Mouse (Mus musculus) brown adipose tissue, adult 24 weeks (tissue): ENCODE measurements around the gene Nfic. TPM values are rescaled to one million over a fixed set of nuclear protein-coding genes. Genes with fewer than 3 reads are reported as not detected.

Experiments
- H3K27ac ChIP-seq: fragments of 200-500 bp; replicated peaks from 2 replicates; pipeline ENCODE4 v1.5.1; 2012; ENCODE audit warnings: low read depth, mild to moderate bottlenecking, low read length
- H3K4me1 ChIP-seq: fragments of 200-500 bp; 2 replicates; pipeline ENCODE4 v1.6.1; 2012; ENCODE audit warnings: low read length, mixed read lengths; ENCODE audit not compliant: control insufficient read depth, insufficient read depth, insufficient read length
- H3K4me3 ChIP-seq: fragments of 200-500 bp; 2 replicates; pipeline ENCODE4 v1.5.1; 2012; ENCODE audit warnings: low read depth, mild to moderate bottlenecking, low read length, moderate library complexity; ENCODE audit not compliant: insufficient read depth
- polyA plus RNA-seq: library from polyadenylated mRNA; stranded (reverse); fragments of >200 nt; gene quantifications from 2 replicates; pipeline ENCODE4 v1.2.4, GENCODE M21; 2012; ENCODE audit not compliant: missing spikeins, insufficient read depth, insufficient read length

The Nfic gene
- polyA plus RNA-seq, 1 experiment: 42.9 TPM

DNA sequence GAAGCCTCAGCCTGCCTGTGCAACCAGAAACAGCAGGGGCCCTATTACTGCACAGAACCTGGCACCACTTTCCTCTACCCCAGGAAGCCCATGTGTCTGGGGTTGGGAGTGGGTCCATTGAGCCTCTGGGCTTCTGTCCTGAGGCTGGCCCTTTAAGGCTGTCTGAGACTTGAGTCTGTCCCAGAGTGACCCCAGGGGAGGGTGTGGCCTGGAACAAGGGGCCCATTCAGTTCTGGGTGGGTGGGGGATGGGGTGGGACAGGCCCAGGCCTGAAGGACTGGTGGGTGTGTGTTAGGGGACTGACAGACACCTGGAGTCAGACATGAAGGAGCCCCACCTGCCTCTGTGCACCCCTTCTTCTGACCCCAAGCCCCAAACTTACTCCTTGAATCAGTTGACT lies 40.8 kb downstream of the Nfic start:
- peak overlapping the region; percentile 93 for H3K27ac ChIP-seq
- H3K4me3 ChIP-seq: no peak overlapping the region
- H3K4me1 ChIP-seq: peaks cover 72% of the 10 kb centered on the region

DNA sequence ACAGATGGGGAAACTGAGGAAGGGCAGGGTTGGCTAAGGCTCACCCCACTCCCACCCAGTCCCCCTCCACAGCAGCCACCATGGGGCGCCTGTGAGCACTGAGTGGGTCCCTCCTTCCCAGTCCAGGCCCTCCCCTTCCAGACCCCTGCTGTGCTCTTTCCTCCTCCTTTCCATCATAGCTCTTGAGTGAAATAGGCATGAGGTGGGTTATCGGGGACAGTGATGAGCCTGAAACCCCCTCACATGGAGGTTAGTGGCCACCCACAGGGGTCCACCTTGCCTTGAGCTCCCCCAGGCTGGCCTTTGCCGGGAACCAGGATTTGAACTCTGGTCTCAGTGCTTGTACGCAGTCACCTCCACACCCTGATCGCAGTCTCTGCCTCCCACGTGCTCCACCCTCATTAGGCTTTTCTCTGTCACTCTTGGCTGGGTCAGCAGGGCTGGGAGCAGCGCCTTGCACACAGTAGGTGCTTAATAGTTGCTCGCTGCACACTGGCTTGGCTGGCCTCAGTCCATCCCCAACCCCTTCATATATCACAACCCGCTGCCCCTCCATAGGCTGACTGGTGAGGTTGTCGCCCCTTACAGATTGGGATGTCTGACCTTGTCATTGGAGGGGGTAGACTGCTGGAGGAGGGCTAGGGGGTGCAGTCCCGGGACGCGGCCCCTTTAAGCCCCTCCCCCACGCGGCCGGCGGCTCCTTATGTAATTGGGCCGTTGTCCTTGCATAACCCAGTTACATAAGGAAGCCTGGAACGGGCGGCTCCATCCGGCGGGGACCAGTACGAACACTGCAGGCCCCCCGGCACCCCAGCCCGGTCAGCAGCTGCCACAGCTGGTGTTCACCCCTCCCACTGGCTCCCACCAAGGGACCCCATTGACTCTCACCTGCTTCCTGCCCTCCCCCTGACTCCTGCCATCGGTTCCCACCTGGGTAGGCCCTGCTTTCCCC lies 41.8 kb downstream of the Nfic start:
- Histone ChIP-seq H3K4me3 (peak overlapping the region; percentile 48), H3K4me1 (peaks cover 64% of the 10 kb centered on the region), H3K27ac (peak overlapping the region; percentile 93)

DNA sequence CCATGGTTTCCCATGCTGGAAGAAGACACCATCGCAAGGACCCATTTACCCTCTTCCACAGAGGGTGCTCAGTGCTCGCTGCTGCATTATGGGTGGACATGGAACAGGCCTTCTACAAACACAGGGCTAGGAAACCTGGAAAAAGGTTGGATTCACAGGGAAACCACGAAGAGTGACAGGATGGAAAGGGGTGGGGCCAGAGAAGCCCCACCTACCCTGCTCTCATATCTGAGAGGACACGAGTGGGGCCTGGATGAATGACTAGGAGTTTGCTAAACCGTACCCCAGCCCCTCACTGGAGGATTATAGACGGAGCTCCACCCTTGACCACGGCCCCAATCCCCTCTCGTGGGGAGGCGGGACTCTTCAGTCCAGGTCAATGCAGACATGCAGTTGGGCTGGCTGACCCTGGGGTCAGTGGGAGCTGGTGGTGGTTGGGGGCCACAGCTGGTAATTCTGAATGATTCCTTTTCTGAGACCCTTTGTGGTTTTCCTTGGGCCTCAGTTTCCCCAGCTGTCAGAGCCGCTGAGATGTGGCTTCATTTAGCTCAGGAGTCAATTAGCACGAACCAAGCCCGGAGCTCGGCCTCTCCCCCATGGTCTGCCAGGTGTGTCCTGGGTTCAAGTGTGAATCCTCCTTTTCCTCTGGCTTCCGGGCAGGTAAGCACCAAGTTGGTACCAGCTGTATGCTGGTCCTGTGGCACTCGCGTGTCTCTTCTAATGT lies 42.7 kb downstream of the Nfic start:
- Histone ChIP-seq H3K4me1 (peaks cover 67% of the 10 kb centered on the region), H3K27ac (peak overlapping the region; percentile 89), H3K4me3 (peak overlapping the region; percentile 4; the same call in 1 of the 2 replicates)

DNA sequence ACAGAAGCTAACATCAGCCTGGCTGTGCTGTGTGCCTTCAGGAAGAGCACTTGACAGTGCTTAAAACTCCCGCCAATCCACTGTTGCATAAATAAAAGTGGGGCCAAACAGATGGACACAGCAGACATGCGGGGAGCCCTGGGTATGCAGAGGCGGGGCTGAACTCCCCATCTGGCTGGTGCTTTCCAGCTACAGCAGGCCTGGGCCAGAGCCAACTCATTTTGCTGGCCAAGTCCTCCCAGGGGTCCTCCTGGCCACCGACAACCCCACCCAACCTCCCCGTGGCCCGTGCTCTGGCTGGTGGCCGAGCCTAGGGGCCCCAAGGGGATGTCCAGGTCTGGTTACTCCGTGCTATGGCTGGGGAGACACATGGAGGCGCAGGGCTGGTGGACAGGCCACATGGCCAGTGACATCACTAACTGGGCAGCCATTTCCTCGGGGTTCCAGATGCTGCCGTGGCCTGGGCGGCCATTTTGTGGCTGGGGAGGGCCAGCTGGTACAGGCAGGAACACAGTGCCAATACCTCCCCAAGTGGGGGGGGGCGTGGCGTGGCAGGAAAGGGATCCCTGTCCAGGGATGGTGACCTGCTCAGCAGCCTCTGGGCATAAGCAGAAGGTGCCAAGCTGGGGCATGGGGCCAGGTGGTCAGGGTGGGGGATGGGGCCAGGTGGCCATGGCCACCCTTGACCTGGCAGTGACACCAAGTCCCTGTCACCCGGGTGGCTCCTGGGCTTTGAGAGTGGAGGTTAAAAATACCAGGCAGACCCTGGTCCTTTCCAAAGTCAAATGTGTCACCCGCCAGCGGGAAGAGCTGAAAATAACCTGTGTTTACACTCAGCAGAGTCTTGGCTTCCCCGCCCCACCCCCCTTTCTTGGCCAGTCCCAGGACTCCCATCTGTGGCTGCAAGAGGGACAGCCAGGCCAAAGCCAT lies 43.7 kb downstream of the Nfic start:
- H3K27ac ChIP-seq: peak overlapping the region; percentile 89
- no peak overlapping the region; the same call in 1 of the 2 replicates for H3K4me3 ChIP-seq
- H3K4me1 ChIP-seq: peaks cover 64% of the 10 kb centered on the region

DNA sequence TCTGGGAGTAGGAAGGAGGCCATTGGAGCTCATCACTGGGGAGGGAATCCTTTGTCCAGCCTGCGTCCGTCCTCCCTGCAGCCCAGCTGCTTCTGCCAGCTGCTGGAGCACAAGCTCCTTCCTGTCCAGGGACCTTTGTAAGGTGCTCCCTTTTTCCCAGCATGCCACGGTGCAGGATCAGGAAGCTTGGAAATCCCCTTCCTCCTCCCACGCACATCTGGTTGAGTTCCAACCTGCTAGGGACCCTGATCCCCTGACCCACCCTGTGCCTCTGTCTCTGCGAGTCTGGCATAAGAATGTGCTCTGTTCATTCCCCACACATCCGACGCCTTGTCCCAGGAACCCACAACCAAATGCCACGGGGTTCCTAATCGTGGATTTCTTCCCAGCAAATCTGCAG lies 44.5 kb downstream of the Nfic start:
- Histone ChIP-seq H3K4me3 (no peak overlapping the region), H3K4me1 (peaks cover 63% of the 10 kb centered on the region), H3K27ac (peak overlapping the region; percentile 89)

DNA sequence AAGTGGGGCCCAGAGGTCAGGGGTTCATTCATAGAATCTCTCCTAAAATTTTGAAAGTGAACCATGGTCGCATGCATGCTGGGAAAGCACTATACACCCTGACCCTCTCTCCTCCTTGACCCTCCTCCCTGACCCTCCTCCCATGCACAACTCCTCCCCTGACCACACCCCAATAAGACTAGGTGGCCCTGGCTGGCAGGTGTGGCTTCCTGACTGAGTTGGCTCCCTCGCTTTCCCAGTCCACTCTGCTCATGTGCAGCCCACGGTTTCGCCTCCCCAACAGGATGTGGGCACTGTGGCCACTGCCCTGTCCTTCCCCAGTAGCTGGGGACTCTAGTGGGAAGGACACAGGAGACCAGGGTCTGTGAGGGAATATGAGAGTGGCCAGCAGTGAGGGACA lies 45.1 kb downstream of the Nfic start:
- H3K4me3 ChIP-seq: no peak overlapping the region
- H3K4me1 ChIP-seq: peaks cover 61% of the 10 kb centered on the region
- peak overlapping the region; percentile 64 for H3K27ac ChIP-seq

DNA sequence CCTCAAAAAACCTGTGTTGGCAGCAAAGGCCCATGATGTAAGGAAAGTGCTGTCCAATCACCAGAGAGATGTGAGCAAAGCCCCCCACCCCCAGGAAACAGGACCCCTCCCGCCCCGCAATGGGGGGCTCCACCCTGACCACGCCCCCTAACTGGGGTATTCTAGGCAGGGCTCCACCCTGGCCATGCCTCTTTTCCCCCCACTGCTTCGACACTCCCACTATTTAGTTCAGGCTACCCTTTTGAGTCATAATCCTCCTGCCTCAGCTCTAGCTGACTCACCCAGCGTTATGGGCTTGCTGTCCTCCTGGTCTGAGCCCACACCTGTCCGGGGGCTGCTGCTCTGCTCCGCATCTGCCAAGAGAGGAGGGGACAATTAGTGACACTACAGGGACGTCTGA lies 46.1 kb downstream of the Nfic start:
- Histone ChIP-seq H3K4me3 (no peak overlapping the region), H3K4me1 (peaks cover 54% of the 10 kb centered on the region), H3K27ac (peak overlapping the region; percentile 64)

DNA sequence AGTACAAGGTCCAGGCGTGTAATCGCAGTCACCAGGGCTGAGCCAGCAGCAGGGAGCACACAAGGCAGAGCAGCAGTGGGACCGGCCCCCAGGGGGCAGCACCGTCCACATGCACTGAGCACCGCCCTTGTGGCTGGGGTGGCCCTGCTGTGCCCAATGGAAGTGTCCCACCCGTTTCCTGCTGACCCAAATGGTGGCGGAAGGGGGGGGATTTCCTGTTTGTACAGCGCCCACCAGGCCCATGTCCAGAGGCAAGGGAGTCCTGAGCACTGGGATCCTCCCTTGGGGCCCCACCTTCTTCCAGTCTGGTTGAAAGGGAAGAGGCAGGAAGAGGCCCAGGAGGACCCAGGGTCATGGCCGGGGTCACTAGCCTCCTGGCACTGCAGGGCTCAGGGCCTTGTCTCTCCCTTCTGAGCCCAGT lies 46.6 kb downstream of the Nfic start:
- peaks cover 53% of the 10 kb centered on the region for H3K4me1 ChIP-seq
- peak overlapping the region; percentile 76 for H3K27ac ChIP-seq
- no peak overlapping the region for H3K4me3 ChIP-seq

DNA sequence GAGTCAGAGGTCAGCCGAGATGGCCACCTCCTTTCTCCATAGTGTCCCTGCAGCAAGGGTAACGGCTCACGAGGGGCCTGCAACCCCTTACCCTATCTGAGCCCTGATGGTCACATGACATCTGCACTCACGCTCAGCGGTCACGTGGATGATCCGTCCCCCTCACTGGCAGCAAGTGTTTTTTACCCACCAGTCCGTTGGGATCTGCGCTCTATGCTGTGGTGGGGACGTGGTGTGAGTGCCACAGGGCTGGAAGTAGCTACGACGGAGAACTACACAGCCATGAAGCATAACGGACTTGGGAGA lies 47.1 kb downstream of the Nfic start:
- H3K27ac ChIP-seq: peak overlapping the region; percentile 76
- H3K4me1 ChIP-seq: peaks cover 49% of the 10 kb centered on the region
- H3K4me3 ChIP-seq: no peak overlapping the region

DNA sequence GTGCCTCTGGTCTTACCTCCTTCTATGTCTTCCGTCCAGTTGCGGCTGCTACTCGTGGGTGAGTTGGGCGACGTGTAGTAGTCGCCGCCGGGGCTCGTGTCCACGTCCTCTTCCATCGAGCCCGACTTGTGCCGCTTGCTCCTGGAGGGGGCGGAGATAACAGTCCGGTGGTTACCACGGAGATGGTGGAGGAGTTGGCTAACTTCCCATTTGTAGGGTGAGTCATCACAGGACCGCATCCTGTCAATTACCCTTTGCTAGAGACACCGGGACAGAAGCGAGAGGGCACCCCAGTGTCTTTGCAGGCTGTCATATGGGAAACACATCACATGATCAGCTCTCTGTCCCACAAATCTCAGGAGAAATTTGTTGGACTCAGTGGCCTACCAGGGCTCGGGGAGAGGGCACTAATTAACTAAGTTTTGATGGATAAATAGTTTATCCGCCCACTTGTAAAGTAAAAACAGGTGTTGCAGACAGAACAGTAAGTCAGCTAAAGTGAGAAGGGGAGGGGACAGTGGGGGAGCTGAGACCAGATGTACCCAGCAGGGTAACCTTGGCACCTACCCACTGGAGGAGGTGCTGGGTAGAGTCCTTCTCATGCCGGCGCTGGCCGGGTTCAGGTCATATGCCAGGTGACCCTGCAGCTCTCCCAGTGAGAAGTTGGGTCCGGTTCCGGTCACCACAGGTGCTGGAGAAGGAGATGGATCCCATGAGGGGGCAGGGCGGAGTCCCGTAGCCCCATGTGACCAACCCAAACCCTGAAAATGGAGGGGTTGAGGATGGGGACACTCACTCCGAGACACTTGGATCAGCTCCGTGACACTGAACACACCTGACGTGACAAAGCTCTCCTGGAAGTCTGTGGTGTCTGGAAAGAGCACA lies 47.7 kb downstream of the Nfic start:
- H3K27ac ChIP-seq: peak overlapping the region; percentile 76
- H3K4me3 ChIP-seq: peak overlapping the region; percentile 32
- peaks cover 44% of the 10 kb centered on the region for H3K4me1 ChIP-seq

DNA sequence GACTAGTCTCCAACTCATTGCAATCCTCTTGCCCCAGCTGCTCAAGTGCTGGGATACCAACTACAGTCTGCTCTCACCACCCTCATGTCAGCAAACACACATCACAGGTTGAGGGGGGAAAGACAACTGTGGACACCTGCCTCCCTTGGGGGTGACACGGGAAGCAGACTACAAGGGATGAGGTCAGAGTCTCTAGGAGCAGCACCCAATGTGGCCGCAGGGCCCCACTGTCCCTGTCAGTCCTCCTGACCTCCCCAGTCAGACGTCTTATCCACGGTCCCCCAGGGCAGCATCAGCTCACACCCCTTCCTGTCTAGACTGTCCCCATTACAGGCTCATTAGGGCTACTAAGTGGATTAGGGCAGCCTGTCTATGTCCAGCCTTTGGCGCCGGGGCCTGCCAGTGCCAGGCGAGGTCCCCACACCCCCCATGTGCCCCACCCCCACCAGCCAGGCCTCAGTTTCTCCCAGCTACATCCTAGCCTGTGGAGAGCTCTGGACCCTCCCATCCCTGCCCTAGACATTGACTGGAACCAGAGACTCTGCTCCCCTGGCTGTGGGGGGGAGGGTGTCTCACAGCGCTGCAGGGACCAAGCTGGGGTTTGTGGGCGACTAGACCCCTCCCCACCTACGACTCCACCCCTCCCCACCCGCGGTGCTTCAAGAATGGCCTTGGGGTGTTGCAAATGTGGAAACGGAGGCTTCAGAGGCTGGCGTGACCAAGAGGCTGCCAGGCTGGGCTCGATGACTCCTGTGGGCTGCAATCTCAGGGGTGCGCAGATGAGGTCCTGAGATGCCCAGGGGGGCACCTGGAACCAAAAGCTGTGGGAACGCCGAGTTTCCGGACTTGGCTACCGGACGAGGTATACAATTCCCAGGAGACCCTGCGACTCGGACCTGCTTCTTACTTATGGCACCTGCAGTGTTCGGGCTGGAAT lies 48.7 kb downstream of the Nfic start:
- H3K4me1 ChIP-seq: peaks cover 40% of the 10 kb centered on the region
- H3K27ac ChIP-seq: peak overlapping the region; percentile 59
- peak overlapping the region; percentile 32 for H3K4me3 ChIP-seq

DNA sequence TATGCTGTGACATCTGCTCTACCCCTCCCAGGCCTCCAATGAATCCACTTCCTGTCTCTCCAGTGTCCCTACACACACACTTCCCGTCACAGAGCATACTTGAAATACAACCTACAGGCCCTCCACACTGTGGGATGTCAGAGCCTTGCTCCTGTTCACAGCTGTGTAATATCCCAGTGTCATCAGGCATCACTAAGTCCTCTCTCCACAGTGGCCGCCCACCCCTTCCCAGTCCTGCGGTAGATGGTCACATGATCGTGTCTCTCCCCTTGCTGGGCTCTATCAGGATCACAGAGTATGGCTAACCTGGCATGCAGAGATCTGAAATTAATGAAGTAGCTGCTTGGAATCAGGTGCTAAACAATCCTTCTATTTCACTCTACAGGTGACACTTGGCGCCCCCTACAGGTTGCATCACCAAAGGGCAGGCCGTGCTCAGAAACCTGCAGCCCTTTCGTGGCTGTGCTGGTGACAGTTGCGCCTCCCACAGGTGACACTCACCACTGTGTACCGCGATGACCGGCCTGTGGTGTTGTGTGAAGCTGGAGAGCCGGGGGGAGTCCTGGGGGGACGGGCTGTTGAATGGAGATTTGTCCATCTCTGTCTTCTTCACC lies 49.7 kb downstream of the Nfic start:
- H3K4me1 ChIP-seq: peaks cover 46% of the 10 kb centered on the region
- peak overlapping the region; percentile 58 for H3K27ac ChIP-seq
- H3K4me3 ChIP-seq: no peak overlapping the region

DNA sequence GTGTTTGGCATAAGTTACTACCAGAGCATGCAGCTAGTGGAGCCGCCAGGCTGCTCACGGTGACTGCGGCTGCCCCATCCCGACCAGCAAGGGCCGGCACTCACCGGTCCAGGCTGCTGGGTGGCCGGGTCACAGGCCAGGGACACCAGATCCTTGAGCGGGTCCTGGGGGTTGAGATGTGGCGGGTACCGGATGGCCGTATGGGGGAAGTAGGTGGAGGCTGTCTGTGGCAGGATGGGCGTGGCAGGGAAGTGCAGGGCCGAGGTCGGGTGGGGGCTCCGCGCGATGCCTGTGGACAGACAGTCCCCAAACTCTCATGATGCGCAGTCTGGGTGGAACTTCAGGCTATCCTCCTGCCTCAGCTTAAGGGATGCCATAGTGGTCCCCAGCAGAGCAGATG lies 50.7 kb downstream of the Nfic start:
- H3K27ac ChIP-seq: peak overlapping the region; percentile 65

More for the DNA sequence above, 50.7 kb downstream of the Nfic start:
- Histone ChIP-seq H3K4me3 (no peak overlapping the region), H3K4me1 (peaks cover 37% of the 10 kb centered on the region)
